Mouse (Mus musculus): ENCODE measurements around the gene Slc30a5.
"Not testable (repeated sequence)": the region's sequence is repeated elsewhere in the genome, so short reads cannot be mapped to it uniquely, and the experiment has no call there.

Gene Slc30a5

GRCm38 (mm10) chr13:100841741-100842140 lies 8.5 kb upstream of the Slc30a5 start:
- DNase-seq (ENCODE audit: low spot score) = no peak

- no peak for DNase-seq (ENCODE audit: low spot score)
Observed at GRCm38 (mm10) chr13:100834777-100835176, 1.6 kb upstream of the Slc30a5 start.

GRCm38 (mm10) chr13:100833640-100834002 lies 394 bp upstream of the Slc30a5 start:
- DNase-seq (ENCODE audit: low spot score) = no peak

GRCm38 (mm10) chr13:100832188-100832587 lies 1.0 kb downstream of the Slc30a5 start:
- DNase-seq (ENCODE audit: low spot score) = peak; percentile 9

GRCm38 (mm10) chr13:100831123-100831522 lies 2.1 kb downstream of the Slc30a5 start:
- no peak for DNase-seq (ENCODE audit: low spot score)

- no peak for DNase-seq (ENCODE audit: low spot score)
Observed at GRCm38 (mm10) chr13:100825627-100826410, 7.4 kb downstream of the Slc30a5 start.

- DNase-seq (ENCODE audit: low spot score) = no peak
Observed at GRCm38 (mm10) chr13:100824916-100825315, 8.3 kb downstream of the Slc30a5 start.

GRCm38 (mm10) chr13:100824306-100824705 lies 8.9 kb downstream of the Slc30a5 start:
- no peak for DNase-seq (ENCODE audit: low spot score)

- no peak for DNase-seq (ENCODE audit: low spot score)
Observed at GRCm38 (mm10) chr13:100823863-100824262, 9.4 kb downstream of the Slc30a5 start.

- DNase-seq (ENCODE audit: low spot score) = no peak
Observed at GRCm38 (mm10) chr13:100814451-100814850, 18.8 kb downstream of the Slc30a5 start.

GRCm38 (mm10) chr13:100805776-100806175 lies 27.5 kb downstream of the Slc30a5 start:
- DNase-seq (ENCODE audit: low spot score) = no peak

GRCm38 (mm10) chr13:100797171-100797570 lies 36.1 kb downstream of the Slc30a5 start:
- no peak for DNase-seq (ENCODE audit: low spot score)

- no peak for DNase-seq (ENCODE audit: low spot score)
Observed at GRCm38 (mm10) chr13:100789083-100789482, 44.1 kb downstream of the Slc30a5 start.

GRCm38 (mm10) chr13:100788057-100788456 lies 45.2 kb downstream of the Slc30a5 start:
- DNase-seq (ENCODE audit: low spot score) = not testable (repeated sequence)

- no peak for DNase-seq (ENCODE audit: low spot score)
Observed at GRCm38 (mm10) chr13:100787316-100788010, 45.8 kb downstream of the Slc30a5 start.

- peak; percentile 95 for DNase-seq (ENCODE audit: low spot score)
Observed at GRCm38 (mm10) chr13:100786414-100786867, 46.8 kb downstream of the Slc30a5 start, which contains the start of gene Ccnb1. Gene Ccnb1, minus strand, starts transcription at chr13:100786570.

- DNase-seq (ENCODE audit: low spot score) = no peak
Observed at GRCm38 (mm10) chr13:100785806-100786413, 47.3 kb downstream of the Slc30a5 start.

- DNase-seq (ENCODE audit: low spot score) = no peak
Observed at GRCm38 (mm10) chr13:100777491-100777890, 55.7 kb downstream of the Slc30a5 start.

GRCm38 (mm10) chr13:100776710-100777109 lies 56.5 kb downstream of the Slc30a5 start:
- no peak for DNase-seq (ENCODE audit: low spot score)

GRCm38 (mm10) chr13:100776056-100776419 lies 57.2 kb downstream of the Slc30a5 start:
- DNase-seq (ENCODE audit: low spot score) = no peak

- DNase-seq (ENCODE audit: low spot score) = peak; percentile 83
Observed at GRCm38 (mm10) chr13:100775252-100776055, 57.8 kb downstream of the Slc30a5 start, which contains the start of gene Cenph. Gene Cenph, minus strand, starts transcription at chr13:100775899.

GRCm38 (mm10) chr13:100774704-100775103 lies 58.5 kb downstream of the Slc30a5 start:
- no peak for DNase-seq (ENCODE audit: low spot score)

Measured in adipocyte (in vitro differentiated cells).